ENCODE assay signal across 10 mouse cellular contexts in the genomic region with DNA sequence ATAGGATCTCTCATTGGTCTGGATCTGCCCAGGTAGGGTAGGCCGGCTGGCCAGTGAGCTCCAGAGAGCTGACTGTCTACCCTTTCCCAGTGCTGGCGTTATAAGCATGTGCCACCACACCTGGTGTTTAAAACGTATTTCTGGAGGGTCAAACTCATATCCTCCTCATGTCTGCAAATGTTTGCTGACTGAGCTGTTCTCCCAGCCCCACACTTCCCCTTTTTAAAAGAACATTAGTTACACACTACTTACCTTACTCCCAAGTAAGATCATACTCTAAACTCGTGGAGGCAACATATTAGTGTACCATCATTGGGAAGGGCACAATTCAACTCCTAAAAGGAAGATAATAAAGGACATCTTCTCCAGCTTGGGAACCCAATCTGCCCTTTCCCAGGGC.
"Had no signal": no experiment of that assay in that cellular context is flagged by ENCODE, and none has a peak within 500 bp of the region (broad histone marks: within the 10 kb centered on the region; RNA-seq: fewer than 3 reads in every experiment).

No protein-coding gene starts in this region.

- H3K36me3 ChIP-seq: limb, embryonic 12.5 days; liver, embryonic 15.5 days; midbrain, embryonic 12.5 days had no signal

- H3K27me3 ChIP-seq: limb, embryonic 12.5 days; liver, embryonic 15.5 days had no signal

- H3K9me3 ChIP-seq: limb, embryonic 12.5 days; liver, embryonic 15.5 days; midbrain, embryonic 12.5 days had no signal

- H3K4me3 ChIP-seq: limb, embryonic 12.5 days; liver, embryonic 15.5 days; midbrain, embryonic 12.5 days had no signal

- H3K27ac ChIP-seq: limb, embryonic 12.5 days; liver, embryonic 15.5 days; midbrain, embryonic 12.5 days had no signal

- ATAC-seq: inflammation-experienced regulatory T-cells, adult 6 months; intestine, postnatal 0 days; lung, postnatal 0 days had no signal

- H3K4me2 ChIP-seq: limb, embryonic 12.5 days; liver, embryonic 11.5 days; liver, embryonic 15.5 days; midbrain, embryonic 12.5 days had no signal

- H3K9ac ChIP-seq: limb, embryonic 12.5 days; liver, embryonic 15.5 days; midbrain, embryonic 12.5 days had no signal

- DNase-seq: lung, adult 2 months; thymus, adult 2 months; thymus, postnatal 25 days had no signal
